Mouse (Mus musculus) limb, embryonic 14.5 days (tissue): ENCODE measurements around the gene Kcna5. TPM values are rescaled to one million over a fixed set of nuclear protein-coding genes. Genes with fewer than 3 reads are reported as not detected.
A peak's percentile ranks its signal among the peaks of the same experiment; 100 is the strongest.

ENCODE experiments used
- ATAC-seq: fragments of 200-750 bp; cut with Nextera tagmentation; 2 replicates; pipeline ENCODE4 v1.8.0; 2017; ENCODE audit warnings: low read depth, moderate number of reproducible peaks, moderate TSS enrichment; ENCODE audit not compliant: low FRiP score
- DNase-seq: peaks from one replicate; pipeline ENCODE4 v3.0.0-alpha.2; 2015; ENCODE audit warnings: low spot score
- H3K27ac ChIP-seq: fragments of 300-500 bp; sonication (generic); replicated peaks from 2 replicates; pipeline ENCODE4 v1.5.1; 2014; ENCODE audit warnings: low read depth, mild to moderate bottlenecking, low read length, moderate library complexity, mixed read lengths
- H3K27me3 ChIP-seq: fragments of 300-500 bp; sonication (generic); 2 replicates; pipeline ENCODE4 v1.6.1; 2014; ENCODE audit warnings: low read length, mixed read lengths; ENCODE audit not compliant: control insufficient read depth, insufficient read depth
- H3K36me3 ChIP-seq: fragments of 300-500 bp; sonication (generic); 2 replicates; pipeline ENCODE4 v1.6.1; 2014; ENCODE audit warnings: mild to moderate bottlenecking, low read length, moderate library complexity, mixed read lengths; ENCODE audit not compliant: control insufficient read depth, insufficient read depth
- H3K4me1 ChIP-seq: fragments of 300-500 bp; sonication (generic); 2 replicates; pipeline ENCODE4 v1.6.1; 2014; ENCODE audit warnings: antibody characterized with exemption, low read length, mixed read lengths; ENCODE audit not compliant: control insufficient read depth, insufficient read depth
- H3K4me2 ChIP-seq: fragments of 300-500 bp; sonication (generic); replicated peaks from 2 replicates; pipeline ENCODE4 v1.6.1; 2014; ENCODE audit warnings: low read depth, mild to moderate bottlenecking, low read length, moderate library complexity; ENCODE audit not compliant: severe bottlenecking
- H3K4me3 ChIP-seq: fragments of 300-500 bp; sonication (generic); replicated peaks from 2 replicates; pipeline ENCODE4 v1.5.1; 2014; ENCODE audit warnings: low read length
- H3K9ac ChIP-seq: fragments of 300-500 bp; sonication (generic); 2 replicates; pipeline ENCODE4 v1.6.1; 2014; ENCODE audit warnings: mild to moderate bottlenecking, low read depth, low read length, moderate library complexity; ENCODE audit not compliant: severe bottlenecking
- H3K9me3 ChIP-seq: fragments of 300-500 bp; sonication (generic); 2 replicates; pipeline ENCODE4 v1.6.1; 2016; ENCODE audit warnings: low read length; ENCODE audit not compliant: control insufficient read depth
- POLR2A ChIP-seq: fragments of 200-500 bp; IDR thresholded peaks from 2 replicates; pipeline ENCODE4 v1.8.0; 2012; ENCODE audit warnings: inconsistent platforms, mild to moderate bottlenecking, moderate library complexity, borderline replicate concordance; ENCODE audit not compliant: insufficient read depth, insufficient read length; ENCODE audit errors: extremely low read depth
- WGBS: fragments of 180-500 bp; shearing (Covaris S2); extraction: QIAGEN DNeasy Blood & Tissue Kit; methylation state at CpG from one replicate; pipeline ENCODE4 v1.1.7; 2014; 5-methylcytosine and 5-hydroxymethylcytosine counted together
- polyA plus RNA-seq, 2 experiments: library from polyadenylated mRNA; depleted of rRNA in 1 of 2; stranded (reverse) in 1 of 2; unstranded in 1 of 2; fragments of >200 nt; fragmentation: Nextera tagmentation in 1 of 2; extraction: Ambion mirVana in 1 of 2; gene quantifications; 2 replicates each; pipeline versions ENCODE4 v1.2.1 to v1.2.3; 2012 to 2014

Gene Kcna5
- polyA plus RNA-seq, 2 experiments: 3.1 to 5.0 TPM

DNA sequence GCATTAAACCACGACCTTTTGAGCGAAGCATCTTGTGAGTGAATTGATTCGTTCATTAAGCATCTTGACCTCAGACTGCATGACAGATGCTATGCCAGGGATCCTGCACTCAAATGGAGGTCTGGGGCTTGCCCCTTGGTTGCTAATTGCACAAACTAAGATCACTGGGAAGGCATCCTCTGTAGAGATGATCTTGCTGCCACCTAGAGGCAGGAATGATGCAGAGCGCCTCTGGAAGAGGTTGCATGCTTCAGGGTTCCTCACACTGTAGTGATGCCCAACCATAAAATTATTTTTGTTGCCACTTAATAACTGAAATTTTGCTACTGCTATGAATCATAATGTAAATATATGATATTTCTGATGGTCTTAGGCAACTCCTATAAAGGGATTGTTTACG, 37.3 kb downstream of the Kcna5 start:
- Histone ChIP-seq H3K4me2 (no peak overlapping the region), H3K36me3 (no peaks in the 10 kb centered on the region), H3K27me3 (no peaks in the 10 kb centered on the region), H3K4me3 (no peak overlapping the region), H3K9me3 (no peaks in the 10 kb centered on the region), H3K27ac (no peak overlapping the region), H3K9ac (no peak overlapping the region), H3K4me1 (0 out of 2 replicates have a peak, but pooled peaks cover 3% of the 10 kb centered on the region)
- WGBS: 57% methylated on average over 5 of the region's 5 CpGs
- DNase-seq (peak; percentile 51), ATAC-seq (no peak)
- TF ChIP-seq POLR2A: no peak

DNA sequence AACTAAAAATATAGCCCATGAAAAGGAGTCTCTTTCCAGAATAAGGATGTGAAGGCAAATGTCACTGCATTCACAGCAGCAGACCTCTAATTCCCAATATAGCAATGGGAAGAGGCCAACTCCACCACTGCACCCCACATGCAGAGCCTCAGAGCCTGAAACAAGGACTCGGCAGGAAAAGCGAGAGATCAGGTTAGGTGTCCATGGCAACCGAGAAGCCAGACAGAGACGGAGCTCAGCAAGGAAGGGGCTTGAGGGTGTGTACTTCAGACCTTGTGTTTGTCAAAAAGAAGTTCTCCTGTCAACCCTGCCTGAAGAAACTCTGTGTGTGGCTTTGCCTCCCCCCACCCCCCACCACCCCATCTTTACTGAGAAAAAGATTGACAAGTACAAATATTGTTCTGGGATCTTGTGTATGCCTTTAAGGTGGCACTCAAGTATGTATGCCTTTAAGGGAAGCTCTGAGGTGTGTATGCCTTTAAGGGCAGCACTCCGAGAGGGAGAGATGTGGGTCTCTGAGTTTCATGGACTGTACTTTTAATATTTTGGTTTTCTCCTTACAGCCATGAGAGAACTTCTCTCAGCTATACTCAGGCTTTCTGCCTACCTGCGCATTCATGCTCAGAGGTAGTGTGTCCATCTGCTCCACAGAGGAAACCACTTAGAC, 37.9 kb downstream of the Kcna5 start:
- WGBS: 31% methylated on average over 6 of the region's 6 CpGs
- no peak for DNase-seq
- Histone ChIP-seq H3K9me3 (no peaks in the 10 kb centered on the region), H3K36me3 (no peaks in the 10 kb centered on the region), H3K9ac (no peak overlapping the region), H3K4me3 (no peak overlapping the region), H3K27me3 (no peaks in the 10 kb centered on the region), H3K4me2 (no peak overlapping the region), H3K4me1 (no peaks in the 10 kb centered on the region), H3K27ac (no peak overlapping the region)
- ATAC-seq: no peak
- no peak for TF ChIP-seq POLR2A

DNA sequence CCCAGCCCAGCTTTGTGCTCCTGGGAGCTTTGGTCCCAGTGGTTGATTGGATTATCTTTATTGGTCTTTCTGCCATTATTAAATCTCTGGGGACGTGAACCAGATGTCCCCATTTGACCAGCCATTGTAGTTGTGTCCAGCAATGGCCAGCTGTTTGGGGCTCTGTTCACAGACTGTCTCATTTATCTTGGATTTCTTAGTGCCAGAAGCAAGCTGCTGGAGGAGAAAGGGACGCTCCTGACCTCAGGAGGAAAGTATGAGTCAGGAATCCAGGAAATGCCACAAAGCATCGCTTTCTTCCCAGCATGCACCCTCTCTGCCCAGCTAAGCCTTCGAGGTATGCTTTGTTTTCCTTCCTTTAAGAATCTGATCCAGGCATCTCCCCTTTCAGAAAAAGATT, 48.1 kb downstream of the Kcna5 start:
- no peak overlapping the region for H3K27ac ChIP-seq

DNA sequence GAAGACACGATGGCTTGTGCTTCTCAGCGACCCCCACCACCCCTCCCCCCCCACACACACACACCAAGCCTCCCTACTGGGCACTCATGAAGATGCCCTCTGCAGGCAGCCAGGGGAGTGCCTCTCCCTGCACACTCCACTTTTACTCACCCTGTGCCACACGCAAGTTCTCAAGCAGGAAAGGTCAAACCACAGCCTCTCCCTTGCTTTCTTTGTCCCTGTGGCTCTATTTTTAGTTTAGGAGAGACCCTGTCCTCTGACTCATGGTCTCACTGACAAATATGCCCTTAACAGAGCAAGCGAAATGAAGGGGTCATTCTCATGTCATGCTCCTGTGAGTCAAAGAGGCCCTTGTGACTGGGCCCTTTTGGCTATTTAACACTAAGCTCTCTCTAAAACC, 50.3 kb downstream of the Kcna5 start:
- ATAC-seq: no peak
- H3K27me3 ChIP-seq: no peaks in the 10 kb centered on the region
- no peaks in the 10 kb centered on the region for H3K9me3 ChIP-seq
- 57% methylated on average over 4 of the region's 4 CpGs for WGBS
- H3K27ac ChIP-seq: no peak overlapping the region
- H3K36me3 ChIP-seq: no peaks in the 10 kb centered on the region
- H3K4me1 ChIP-seq: no peaks in the 10 kb centered on the region
- no peak for DNase-seq
- H3K9ac ChIP-seq: no peak overlapping the region
- H3K4me3 ChIP-seq: no peak overlapping the region
- TF ChIP-seq POLR2A: no peak
- H3K4me2 ChIP-seq: no peak overlapping the region

More for the DNA sequence above, 48.1 kb downstream of the Kcna5 start:
- no peaks in the 10 kb centered on the region for H3K4me1 ChIP-seq
- WGBS: 34% methylated on average over 4 of the region's 4 CpGs
- DNase-seq (no peak), ATAC-seq (peak; percentile 69; the same call in 1 of the 2 replicates)
- no peak overlapping the region for H3K4me2 ChIP-seq
- no peak overlapping the region for H3K4me3 ChIP-seq
- no peak overlapping the region for H3K9ac ChIP-seq
- no peaks in the 10 kb centered on the region for H3K36me3 ChIP-seq
- no peak for TF ChIP-seq POLR2A
- no peaks in the 10 kb centered on the region for H3K27me3 ChIP-seq
- no peaks in the 10 kb centered on the region for H3K9me3 ChIP-seq

DNA sequence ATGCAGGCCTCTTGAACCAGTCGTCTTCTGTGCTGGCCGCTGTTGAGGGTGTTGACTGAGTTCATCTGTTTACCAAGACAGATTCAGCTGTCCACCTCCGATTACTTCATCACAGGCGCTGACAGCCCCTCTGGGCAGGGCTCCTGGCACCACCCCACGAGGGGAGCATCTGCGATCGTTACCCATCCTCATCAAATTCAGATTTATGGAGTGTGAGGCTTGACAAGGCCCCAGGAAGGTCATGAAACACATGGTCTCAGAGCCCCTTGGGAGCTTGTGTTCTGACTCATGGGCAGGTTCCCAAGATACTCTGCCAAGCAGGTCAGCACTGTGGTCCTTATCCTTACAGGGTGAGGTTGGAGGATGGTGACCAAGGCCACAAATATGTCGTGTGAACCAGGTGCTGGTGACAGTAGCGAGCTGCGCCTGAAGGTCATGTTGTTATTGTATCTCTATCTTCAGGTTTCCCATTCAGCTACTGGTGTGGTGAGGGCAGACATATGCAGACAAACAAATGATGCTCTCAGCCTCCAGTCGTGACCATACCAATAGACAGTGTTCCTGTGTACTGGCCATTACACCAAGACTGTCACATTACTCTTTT, 51.8 kb downstream of the Kcna5 start:
- Histone ChIP-seq H3K4me3 (no peak overlapping the region), H3K9me3 (no peaks in the 10 kb centered on the region), H3K27me3 (no peaks in the 10 kb centered on the region), H3K4me1 (no peaks in the 10 kb centered on the region), H3K4me2 (no peak overlapping the region), H3K9ac (no peak overlapping the region), H3K27ac (no peak overlapping the region), H3K36me3 (no peaks in the 10 kb centered on the region)
- ATAC-seq: no peak
- DNase-seq: no peak
- no peak for TF ChIP-seq POLR2A
- 50% methylated on average over 11 of the region's 11 CpGs for WGBS

Other genes with a start within 250 kb of the Kcna5 start
- gene Kcna1, start 111.0 kb upstream of the Kcna5 start, polyA plus RNA-seq (2012; rRNA removed): 0.88 and 1.1 TPM in 2 replicates
- gene Kcna1, start 111.0 kb upstream of the Kcna5 start, polyA plus RNA-seq (2014; fragmentation: Nextera tagmentation; extraction: Ambion mirVana): 1.6 and 2.3 TPM in 2 replicates
- 8.6 and 9.1 TPM in 2 replicates for gene Kcna6, start 205.3 kb upstream of the Kcna5 start, polyA plus RNA-seq (2012; rRNA removed)
- 8.5 and 8.9 TPM in 2 replicates for gene Kcna6, start 205.3 kb upstream of the Kcna5 start, polyA plus RNA-seq (2014; fragmentation: Nextera tagmentation; extraction: Ambion mirVana)